10 mouse cellular contexts compared by ENCODE assay signal in the genomic region with DNA sequence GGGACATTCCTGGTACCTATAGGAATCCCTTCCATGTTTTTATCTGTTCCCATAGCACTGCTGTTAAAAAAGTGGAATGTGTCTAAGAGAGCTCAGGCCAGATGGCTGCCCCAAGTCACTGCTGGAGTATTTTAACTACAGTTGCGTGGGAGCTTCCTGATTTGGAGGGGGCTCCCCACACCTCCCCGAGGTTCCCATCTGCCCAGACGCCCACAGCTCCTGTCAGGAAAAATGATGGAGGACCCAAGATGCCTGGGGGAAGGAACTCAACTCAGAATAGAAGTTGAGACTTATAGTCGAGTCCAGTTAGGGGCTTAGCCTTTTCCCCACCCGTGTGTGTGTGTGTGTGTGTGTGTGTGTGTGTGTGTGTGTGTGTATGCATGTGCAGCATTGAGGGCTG. TPM values are rescaled to one million over a fixed set of nuclear protein-coding genes. Genes with fewer than 3 reads are reported as not detected.
A peak's percentile ranks its signal among the peaks of the same experiment; 100 is the strongest.
DNase-seq lines count a peak whose midpoint lies in the region; ATAC-seq and TF ChIP-seq lines count a peak whose summit lies in the region.
"Had no signal": no experiment of that assay in that cellular context is flagged by ENCODE, and none has a peak within 500 bp of the region (broad histone marks: within the 10 kb centered on the region; RNA-seq: fewer than 3 reads in every experiment).

No protein-coding gene starts in this region.

- no peak overlapping the region for H3K27ac ChIP-seq in kidney, postnatal 0 days
- H3K27ac ChIP-seq in kidney, adult 2 months (ENCODE audit: insufficient read depth, low read depth, low read length) = no peak overlapping the region
- H3K27ac ChIP-seq in macrophage = peak overlapping the region; percentile 80
- no peak overlapping the region for H3K27ac ChIP-seq in forebrain, embryonic 11.5 days (ENCODE audit: low read depth, low read length)
- H3K27ac ChIP-seq in forebrain, embryonic 12.5 days = no peak overlapping the region
- H3K27ac ChIP-seq: neural tube, embryonic 12.5 days had no signal

- no peak overlapping the region for H3K4me3 ChIP-seq in kidney, postnatal 0 days (replicated peaks; ENCODE audit: low read depth, low read length)
- H3K4me3 ChIP-seq in kidney, adult 2 months (ENCODE audit: insufficient read depth, low read depth, low read length) = no peak overlapping the region
- no peak overlapping the region for H3K4me3 ChIP-seq in macrophage (ENCODE audit: inconsistent target)
- H3K4me3 ChIP-seq in forebrain, embryonic 11.5 days (ENCODE audit: low read depth, low read length) = no peak overlapping the region
- no peak overlapping the region for H3K4me3 ChIP-seq in forebrain, embryonic 12.5 days (replicated peaks)
- H3K4me3 ChIP-seq: neural tube, embryonic 12.5 days had no signal

- H3K27me3 ChIP-seq in kidney, postnatal 0 days (ENCODE audit: insufficient read depth, low read length) = no peaks in the 10 kb centered on the region
- no peaks in the 10 kb centered on the region; the same call in 1 of the 2 replicates for H3K27me3 ChIP-seq in kidney, adult 2 months (replicated peaks; ENCODE audit: control insufficient read depth, insufficient read depth, low read length)
- H3K27me3 ChIP-seq in forebrain, embryonic 11.5 days (ENCODE audit: control insufficient read depth, insufficient read depth, low read length) = peaks cover 2% of the 10 kb centered on the region
- H3K27me3 ChIP-seq in forebrain, embryonic 12.5 days = peaks cover 4% of the 10 kb centered on the region; the same call in 1 of the 2 replicates
- H3K27me3 ChIP-seq: neural tube, embryonic 12.5 days had no signal

- no peak for TF ChIP-seq POLR2A in kidney, adult 2 months (IDR thresholded peaks at IDR 0.05; ENCODE audit: low read depth, low read length)

- peaks cover 15% of the 10 kb centered on the region; the same call in 1 of the 2 replicates for H3K4me1 ChIP-seq in kidney, postnatal 0 days (replicated peaks; ENCODE audit: insufficient read depth, low read length)
- H3K4me1 ChIP-seq in kidney, adult 2 months (ENCODE audit: control insufficient read depth, insufficient read depth, low read length) = no peaks in the 10 kb centered on the region
- H3K4me1 ChIP-seq in forebrain, embryonic 11.5 days (replicated peaks; ENCODE audit: control insufficient read depth, insufficient read depth, low read length) = peaks cover 11% of the 10 kb centered on the region
- H3K4me1 ChIP-seq in forebrain, embryonic 12.5 days = peaks cover 29% of the 10 kb centered on the region

- 18% methylated on average over 5 of the region's 5 CpGs for WGBS in kidney, postnatal 0 days
- 43% methylated on average over 5 of the region's 5 CpGs for WGBS in kidney, adult 2 months
- WGBS in macrophage (ENCODE audit: missing documents) = 51% methylated on average over 5 of the region's 5 CpGs
- WGBS in forebrain, embryonic 11.5 days = 76% methylated on average over 5 of the region's 5 CpGs
- 77% methylated on average over 5 of the region's 5 CpGs for WGBS in forebrain, embryonic 12.5 days

- no peak overlapping the region for H3K9ac ChIP-seq in kidney, postnatal 0 days (ENCODE audit: low read depth, low read length)
- H3K9ac ChIP-seq in forebrain, embryonic 11.5 days (ENCODE audit: low read length) = no peak overlapping the region
- H3K9ac ChIP-seq in forebrain, embryonic 12.5 days = no peak overlapping the region
- H3K9ac ChIP-seq: neural tube, embryonic 12.5 days had no signal

- no peak for TF ChIP-seq CTCF in kidney, postnatal 0 days (IDR thresholded peaks at IDR 0.05; ENCODE audit: low read depth)
- TF ChIP-seq CTCF in kidney, adult 2 months (conservative IDR thresholded peaks at IDR 0.05; ENCODE audit: insufficient read depth, insufficient read length, low read depth, low read length) = no peak

- DNase-seq in kidney, postnatal 0 days (ENCODE audit: low spot score) = peak; percentile 66
- no peak for DNase-seq in kidney, adult 2 months
- DNase-seq in brain, adult 2 months (ENCODE audit: low read depth, low spot score) = peak; percentile 89
- peak; percentile 84 to 89 for DNase-seq in frontal cortex, adult 2 months (ENCODE audit: extremely low spot score in 1 of 2, low spot score in 1 of 2)
- DNase-seq in cerebellum, adult 9-10 months = no peak
- DNase-seq in forebrain, embryonic 11.5 days (ENCODE audit: low spot score) = no peak

- H3K36me3 ChIP-seq in kidney, postnatal 0 days (ENCODE audit: insufficient read depth, low read length) = no peaks in the 10 kb centered on the region
- no peaks in the 10 kb centered on the region for H3K36me3 ChIP-seq in kidney, adult 2 months (ENCODE audit: control insufficient read depth, insufficient read depth, low read length)
- no peaks in the 10 kb centered on the region for H3K36me3 ChIP-seq in macrophage (ENCODE audit: inconsistent target)
- H3K36me3 ChIP-seq in forebrain, embryonic 11.5 days (ENCODE audit: control insufficient read depth, insufficient read depth, low read length) = no peaks in the 10 kb centered on the region
- H3K36me3 ChIP-seq in forebrain, embryonic 12.5 days (replicated peaks) = no peaks in the 10 kb centered on the region
- H3K36me3 ChIP-seq: neural tube, embryonic 12.5 days had no signal

- peaks cover 17% of the 10 kb centered on the region for H3K79me2 ChIP-seq in macrophage (ENCODE audit: inconsistent target)

- 0 out of 2 replicates have a peak overlapping the region, but pooled peaks have one; percentile 5 for H3K4me2 ChIP-seq in kidney, postnatal 0 days (ENCODE audit: low read length)
- no peak overlapping the region for H3K4me2 ChIP-seq in forebrain, embryonic 11.5 days (ENCODE audit: low read depth, low read length, severe bottlenecking)
- H3K4me2 ChIP-seq in forebrain, embryonic 12.5 days = no peak overlapping the region
- H3K4me2 ChIP-seq: neural tube, embryonic 12.5 days had no signal

- no peaks in the 10 kb centered on the region for H3K9me3 ChIP-seq in kidney, postnatal 0 days (replicated peaks; ENCODE audit: low read length)
- H3K9me3 ChIP-seq in forebrain, embryonic 11.5 days (ENCODE audit: control insufficient read depth, low read length) = no peaks in the 10 kb centered on the region
- no peaks in the 10 kb centered on the region for H3K9me3 ChIP-seq in forebrain, embryonic 12.5 days
- H3K9me3 ChIP-seq: neural tube, embryonic 12.5 days had no signal

- no peak for ATAC-seq in kidney, postnatal 0 days (replicated peaks; ENCODE audit: low FRiP score, low read depth)
- no peak for ATAC-seq in forebrain, embryonic 11.5 days (replicated peaks; ENCODE audit: low FRiP score)
- ATAC-seq in forebrain, embryonic 12.5 days (ENCODE audit: low FRiP score) = no peak
- ATAC-seq: hindbrain, embryonic 16.5 days had no signal

RNA-seq across cellular contexts. Expression of a gene that starts 2.8 kb away (rescaled TPM):
- polyA plus RNA-seq in kidney, postnatal 0 days (2015; fragmentation: Nextera tagmentation; extraction: Ambion mirVana) = 0.74 and 0.88 TPM in 2 replicates
- polyA plus RNA-seq in kidney, adult 2 months (2012; rRNA removed) = 1.3 and 4.2 TPM in 2 replicates
- 42.1 and 45.8 TPM in 2 replicates for polyA plus RNA-seq in frontal cortex, adult 2 months (2012; rRNA removed)
- 10 to 100 TPM in 24 of 26 experiments, 1 to 10 TPM in 2; 8.5 to 75.3 (median 34.6) TPM for total RNA-seq in macrophage (2018; cell fraction: chromatin; rRNA removed)
- 10 to 100 TPM in 11 of 26 experiments, 1 to 10 TPM in 15; 4.7 to 14.3 (median 9.2) TPM for total RNA-seq in macrophage (2018; cell fraction: cytosol; rRNA removed)
- 10 to 100 TPM in 22 of 26 experiments, 1 to 10 TPM in 4; 7.2 to 42.0 (median 17.1) TPM for total RNA-seq in macrophage (2018; cell fraction: nucleus; rRNA removed)
- polyA plus RNA-seq in macrophage (2018) = 7.3 to 9.8 TPM (median 9.5 TPM) in 3 replicates
- polyA plus RNA-seq in forebrain, embryonic 11.5 days (2014; fragmentation: Nextera tagmentation; extraction: Ambion mirVana) = 16.4 and 19.1 TPM in 2 replicates
- 45.7 and 47.7 TPM in 2 replicates for polyA plus RNA-seq in forebrain, embryonic 12.5 days (2016; fragmentation: Nextera tagmentation; extraction: Ambion mirVana)

Comparison
In these comparisons a context has a peak if more than half of its experiments do, and no peak if none do; other contexts are left out.
1. DNase-seq: peak in kidney, postnatal 0 days (single experiment), brain, adult 2 months (single experiment) and frontal cortex, adult 2 months (2 of 2); none in kidney, adult 2 months (single experiment), cerebellum, adult 9-10 months (single experiment) and forebrain, embryonic 11.5 days (single experiment).